Mouse (Mus musculus): ENCODE results near the gene Zbtb20. TPM values are rescaled to one million over a fixed set of nuclear protein-coding genes. Genes with fewer than 3 reads are reported as not detected.

Zbtb20 gene
- total RNA-seq, 2 experiments from 2014 or later = 5.2 to 13.1 TPM

GRCm38 (mm10) chr16:42908896-42909295, 33.2 kb downstream of the Zbtb20 start:
- ATAC-seq (replicated peaks; ENCODE audit: poor library complexity) = no peak

GRCm38 (mm10) chr16:42910016-42910415, 34.3 kb downstream of the Zbtb20 start:
- peak; percentile 58 for ATAC-seq (replicated peaks; ENCODE audit: poor library complexity)

GRCm38 (mm10) chr16:42910716-42911115, 35.0 kb downstream of the Zbtb20 start:
- ATAC-seq (replicated peaks; ENCODE audit: poor library complexity) = no peak

- ATAC-seq (replicated peaks; ENCODE audit: poor library complexity) = no peak
Measured at GRCm38 (mm10) chr16:42911326-42911725, 35.6 kb downstream of the Zbtb20 start.

GRCm38 (mm10) chr16:42911815-42912214, 36.1 kb downstream of the Zbtb20 start:
- no peak for ATAC-seq (replicated peaks; ENCODE audit: poor library complexity)

GRCm38 (mm10) chr16:42913291-42913690, 37.6 kb downstream of the Zbtb20 start:
- ATAC-seq (replicated peaks; ENCODE audit: poor library complexity) = no peak

GRCm38 (mm10) chr16:42914457-42915085, 38.9 kb downstream of the Zbtb20 start:
- peak; percentile 68 for ATAC-seq (replicated peaks; ENCODE audit: poor library complexity)

- ATAC-seq (replicated peaks; ENCODE audit: poor library complexity) = peak; percentile 91
Measured at GRCm38 (mm10) chr16:42919992-42920760, 44.5 kb downstream of the Zbtb20 start.

GRCm38 (mm10) chr16:42921436-42921835, 45.8 kb downstream of the Zbtb20 start:
- no peak for ATAC-seq (replicated peaks; ENCODE audit: poor library complexity)

GRCm38 (mm10) chr16:42938211-42938610, 62.5 kb downstream of the Zbtb20 start:
- ATAC-seq (replicated peaks; ENCODE audit: poor library complexity) = no peak

- ATAC-seq (replicated peaks; ENCODE audit: poor library complexity) = no peak
Measured at GRCm38 (mm10) chr16:42947016-42947415, 71.3 kb downstream of the Zbtb20 start.

GRCm38 (mm10) chr16:42955401-42955800, 79.7 kb downstream of the Zbtb20 start:
- 0 out of 2 replicates have a peak, but pooled peaks have one; percentile 50 for ATAC-seq (replicated peaks; ENCODE audit: poor library complexity)

- ATAC-seq (replicated peaks; ENCODE audit: poor library complexity) = no peak
Measured at GRCm38 (mm10) chr16:42972872-42973271, 97.2 kb downstream of the Zbtb20 start.

GRCm38 (mm10) chr16:42998896-42999295, 123.2 kb downstream of the Zbtb20 start:
- no peak for ATAC-seq (replicated peaks; ENCODE audit: poor library complexity)

- ATAC-seq (replicated peaks; ENCODE audit: poor library complexity) = no peak
Measured at GRCm38 (mm10) chr16:43026351-43026750, 150.7 kb downstream of the Zbtb20 start.

GRCm38 (mm10) chr16:43029243-43029642, 153.6 kb downstream of the Zbtb20 start:
- no peak for ATAC-seq (replicated peaks; ENCODE audit: poor library complexity)

GRCm38 (mm10) chr16:43035709-43036108, 160.0 kb downstream of the Zbtb20 start:
- ATAC-seq (replicated peaks; ENCODE audit: poor library complexity) = no peak

GRCm38 (mm10) chr16:43036510-43036909, 160.8 kb downstream of the Zbtb20 start:
- no peak for ATAC-seq (replicated peaks; ENCODE audit: poor library complexity)

GRCm38 (mm10) chr16:43037320-43037719, 161.6 kb downstream of the Zbtb20 start:
- no peak for ATAC-seq (replicated peaks; ENCODE audit: poor library complexity)

- ATAC-seq (replicated peaks; ENCODE audit: poor library complexity) = no peak
Measured at GRCm38 (mm10) chr16:43045611-43046010, 169.9 kb downstream of the Zbtb20 start.

- no peak for ATAC-seq (replicated peaks; ENCODE audit: poor library complexity)
Measured at GRCm38 (mm10) chr16:43046686-43047085, 171.0 kb downstream of the Zbtb20 start.

- no peak for ATAC-seq (replicated peaks; ENCODE audit: poor library complexity)
Measured at GRCm38 (mm10) chr16:43069666-43070295, 194.1 kb downstream of the Zbtb20 start.

All from megakaryocyte progenitor cell, adult 5-6 weeks (primary cell).